Mouse (Mus musculus): ENCODE measurements at regions not wholly inside any gene's neighbourhood (a gene's known extent, or its start where the extent isn't known, plus 50 kb on each side); places are given as distances from the start of the nearest gene placed in this dataset.

- Histone ChIP-seq H3K4me3 (ENCODE audit: low read depth, low read length) (no peak overlapping the region), H3K4me2 (ENCODE audit: low read depth, low read length) (no peak overlapping the region), H3K27ac (replicated peaks; ENCODE audit: low read depth, low read length) (no peak overlapping the region), H3K36me3 (ENCODE audit: control insufficient read depth, insufficient read depth, low read length) (no peaks in the 10 kb centered on the region), H3K4me1 (ENCODE audit: control insufficient read depth, insufficient read depth, low read length) (peaks cover 9% of the 10 kb centered on the region; the same call in 1 of the 2 replicates), H3K27me3 (replicated peaks; ENCODE audit: control insufficient read depth, insufficient read depth, low read length) (no peaks in the 10 kb centered on the region), H3K9ac (ENCODE audit: low read depth, low read length) (no peak overlapping the region), H3K9me3 (ENCODE audit: control insufficient read depth, low read length) (no peaks in the 10 kb centered on the region)
- ATAC-seq (ENCODE audit: low read depth) (0 out of 2 replicates have a peak, but pooled peaks have one; percentile 9), DNase-seq (ENCODE audit: low spot score) (peak; percentile 26)
- 28% methylated on average over 3 of the region's 3 CpGs for WGBS
These were observed 342.5 kb upstream of the Tmc3 start for GRCm38 (mm10) chr7:83242233-83242632.

GRCm38 (mm10) chr7:83245867-83246266 lies 338.9 kb upstream of the Tmc3 start:
- Histone ChIP-seq H3K27ac (replicated peaks; ENCODE audit: low read depth, low read length) (no peak overlapping the region), H3K9me3 (ENCODE audit: control insufficient read depth, low read length) (no peaks in the 10 kb centered on the region), H3K9ac (ENCODE audit: low read depth, low read length) (no peak overlapping the region), H3K36me3 (ENCODE audit: control insufficient read depth, insufficient read depth, low read length) (no peaks in the 10 kb centered on the region), H3K27me3 (replicated peaks; ENCODE audit: control insufficient read depth, insufficient read depth, low read length) (no peaks in the 10 kb centered on the region), H3K4me1 (ENCODE audit: control insufficient read depth, insufficient read depth, low read length) (peaks cover 6% of the 10 kb centered on the region; the same call in 1 of the 2 replicates), H3K4me3 (ENCODE audit: low read depth, low read length) (no peak overlapping the region), H3K4me2 (ENCODE audit: low read depth, low read length) (no peak overlapping the region)
- 83% methylated on average over 2 of the region's 2 CpGs for WGBS
- no peak for ATAC-seq (ENCODE audit: low read depth)
- no peak for DNase-seq (ENCODE audit: low spot score)

- H3K4me3 ChIP-seq (ENCODE audit: low read depth, low read length): no peak overlapping the region
- DNase-seq (ENCODE audit: low spot score) (no peak), ATAC-seq (ENCODE audit: low read depth) (no peak)
- no peaks in the 10 kb centered on the region for H3K36me3 ChIP-seq (ENCODE audit: control insufficient read depth, insufficient read depth, low read length)
- no peak overlapping the region for H3K27ac ChIP-seq (replicated peaks; ENCODE audit: low read depth, low read length)
- H3K27me3 ChIP-seq (replicated peaks; ENCODE audit: control insufficient read depth, insufficient read depth, low read length): no peaks in the 10 kb centered on the region
- no peak overlapping the region for H3K9ac ChIP-seq (ENCODE audit: low read depth, low read length)
- 82% methylated on average over 8 of the region's 8 CpGs for WGBS
- peaks cover 11% of the 10 kb centered on the region for H3K4me1 ChIP-seq (ENCODE audit: control insufficient read depth, insufficient read depth, low read length)
- H3K9me3 ChIP-seq (ENCODE audit: control insufficient read depth, low read length): no peaks in the 10 kb centered on the region
- no peak overlapping the region for H3K4me2 ChIP-seq (ENCODE audit: low read depth, low read length)
These were observed 332.6 kb upstream of the Tmc3 start for GRCm38 (mm10) chr7:83251995-83252563.

DNA sequence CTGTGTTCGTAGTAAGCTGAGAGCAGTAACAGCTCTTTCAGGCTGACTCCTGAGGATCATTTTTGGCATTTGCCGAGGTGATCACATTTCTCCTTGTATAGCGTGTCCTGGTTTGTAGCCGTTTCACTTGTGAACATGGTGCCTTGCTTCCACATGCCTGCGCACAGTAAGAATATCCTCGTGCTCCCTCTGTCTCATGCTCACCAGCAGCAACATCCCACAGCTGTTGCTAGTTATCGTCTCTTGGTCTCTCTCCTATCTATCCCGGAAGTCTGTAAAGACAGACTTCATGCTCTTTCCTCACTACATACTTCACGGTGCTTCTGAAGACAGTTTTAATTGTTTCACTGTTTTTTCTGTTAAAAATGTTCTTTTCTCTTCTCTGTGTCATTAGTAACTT lies 331.7 kb upstream of the Tmc3 start:
- Histone ChIP-seq H3K4me3 (ENCODE audit: low read depth, low read length) (no peak overlapping the region), H3K4me1 (ENCODE audit: control insufficient read depth, insufficient read depth, low read length) (peaks cover 11% of the 10 kb centered on the region), H3K9me3 (ENCODE audit: control insufficient read depth, low read length) (no peaks in the 10 kb centered on the region), H3K9ac (ENCODE audit: low read depth, low read length) (no peak overlapping the region), H3K4me2 (ENCODE audit: low read depth, low read length) (no peak overlapping the region; the same call in 1 of the 2 replicates), H3K27ac (replicated peaks; ENCODE audit: low read depth, low read length) (peak overlapping the region; percentile 24; the same call in 1 of the 2 replicates), H3K36me3 (ENCODE audit: control insufficient read depth, insufficient read depth, low read length) (no peaks in the 10 kb centered on the region), H3K27me3 (replicated peaks; ENCODE audit: control insufficient read depth, insufficient read depth, low read length) (no peaks in the 10 kb centered on the region)
- ATAC-seq (ENCODE audit: low read depth): 0 out of 2 replicates have a peak, but pooled peaks have one; percentile 44
- DNase-seq (ENCODE audit: low spot score): peak; percentile 80
- WGBS: 36% methylated on average over 9 of the region's 9 CpGs

- 75% methylated on average over 3 of the region's 3 CpGs for WGBS
- Histone ChIP-seq H3K36me3 (ENCODE audit: control insufficient read depth, insufficient read depth, low read length) (no peaks in the 10 kb centered on the region), H3K27ac (replicated peaks; ENCODE audit: low read depth, low read length) (0 out of 2 replicates have a peak overlapping the region, but pooled peaks have one; percentile 24), H3K9me3 (ENCODE audit: control insufficient read depth, low read length) (no peaks in the 10 kb centered on the region), H3K4me3 (ENCODE audit: low read depth, low read length) (no peak overlapping the region), H3K4me1 (ENCODE audit: control insufficient read depth, insufficient read depth, low read length) (peaks cover 11% of the 10 kb centered on the region), H3K9ac (ENCODE audit: low read depth, low read length) (no peak overlapping the region), H3K27me3 (replicated peaks; ENCODE audit: control insufficient read depth, insufficient read depth, low read length) (no peaks in the 10 kb centered on the region), H3K4me2 (ENCODE audit: low read depth, low read length) (no peak overlapping the region)
- DNase-seq (ENCODE audit: low spot score) (no peak), ATAC-seq (ENCODE audit: low read depth) (no peak)
These were observed 331.3 kb upstream of the Tmc3 start for GRCm38 (mm10) chr7:83253432-83253831.

DNA sequence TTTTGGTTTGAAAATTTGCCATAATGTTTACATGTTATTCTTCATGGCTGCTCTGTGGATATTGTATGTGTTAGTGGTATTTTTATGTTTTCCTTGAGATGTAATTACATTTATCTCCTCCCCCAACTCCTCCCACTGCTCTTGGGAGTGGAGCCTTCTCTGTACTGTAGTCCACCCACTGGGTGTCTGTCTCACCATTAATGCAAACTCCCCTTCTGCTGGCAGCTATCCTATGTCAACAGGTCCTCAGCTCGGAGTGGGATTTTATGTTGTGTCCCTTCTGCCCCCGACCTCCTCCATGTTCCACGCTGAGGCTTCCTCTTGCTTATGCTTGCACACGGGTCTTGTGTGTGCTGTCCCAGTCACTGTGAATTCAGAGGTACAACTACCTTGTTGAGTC lies 330.3 kb upstream of the Tmc3 start:
- Histone ChIP-seq H3K27me3 (replicated peaks; ENCODE audit: control insufficient read depth, insufficient read depth, low read length) (no peaks in the 10 kb centered on the region), H3K9me3 (ENCODE audit: control insufficient read depth, low read length) (no peaks in the 10 kb centered on the region), H3K4me2 (ENCODE audit: low read depth, low read length) (no peak overlapping the region), H3K27ac (replicated peaks; ENCODE audit: low read depth, low read length) (no peak overlapping the region), H3K4me1 (ENCODE audit: control insufficient read depth, insufficient read depth, low read length) (peaks cover 11% of the 10 kb centered on the region), H3K4me3 (ENCODE audit: low read depth, low read length) (no peak overlapping the region), H3K36me3 (ENCODE audit: control insufficient read depth, insufficient read depth, low read length) (no peaks in the 10 kb centered on the region), H3K9ac (ENCODE audit: low read depth, low read length) (no peak overlapping the region)
- DNase-seq (ENCODE audit: low spot score) (no peak), ATAC-seq (ENCODE audit: low read depth) (no peak)
- 81% methylated on average over 4 of the region's 4 CpGs for WGBS

DNA sequence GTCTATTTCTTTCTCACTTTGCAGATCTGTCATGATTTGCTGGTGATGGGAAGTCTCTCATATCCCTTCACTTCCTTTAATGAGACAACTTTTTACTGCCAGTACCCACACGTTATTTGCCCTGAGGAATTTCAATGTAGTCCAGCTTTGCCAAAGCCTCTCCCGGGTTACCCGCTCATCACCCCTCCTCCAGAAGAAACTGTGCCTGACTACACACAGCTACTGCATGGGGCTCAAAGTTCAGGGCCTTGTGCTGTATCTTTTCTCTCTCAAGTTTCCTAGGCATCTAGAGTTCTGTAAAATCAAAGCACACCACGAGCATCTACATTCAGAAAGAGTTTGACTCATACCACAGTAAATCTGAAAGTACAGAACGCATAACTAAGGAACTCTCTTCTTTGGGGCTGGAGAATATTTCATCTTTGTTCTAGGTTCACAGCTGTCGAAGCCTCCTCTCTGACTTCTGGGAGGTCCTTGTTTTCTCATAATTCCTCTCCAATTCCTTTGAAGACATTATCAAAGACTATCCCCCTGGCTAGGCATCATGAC lies 328.4 kb upstream of the Tmc3 start:
- Histone ChIP-seq H3K27me3 (replicated peaks; ENCODE audit: control insufficient read depth, insufficient read depth, low read length) (no peaks in the 10 kb centered on the region), H3K4me3 (ENCODE audit: low read depth, low read length) (no peak overlapping the region), H3K27ac (replicated peaks; ENCODE audit: low read depth, low read length) (no peak overlapping the region), H3K9ac (ENCODE audit: low read depth, low read length) (no peak overlapping the region), H3K36me3 (ENCODE audit: control insufficient read depth, insufficient read depth, low read length) (no peaks in the 10 kb centered on the region), H3K4me2 (ENCODE audit: low read depth, low read length) (no peak overlapping the region), H3K4me1 (ENCODE audit: control insufficient read depth, insufficient read depth, low read length) (peaks cover 11% of the 10 kb centered on the region), H3K9me3 (ENCODE audit: control insufficient read depth, low read length) (no peaks in the 10 kb centered on the region)
- DNase-seq (ENCODE audit: low spot score) (no peak), ATAC-seq (ENCODE audit: low read depth) (no peak)
- WGBS: 65% methylated on average over 6 of the region's 6 CpGs

DNA sequence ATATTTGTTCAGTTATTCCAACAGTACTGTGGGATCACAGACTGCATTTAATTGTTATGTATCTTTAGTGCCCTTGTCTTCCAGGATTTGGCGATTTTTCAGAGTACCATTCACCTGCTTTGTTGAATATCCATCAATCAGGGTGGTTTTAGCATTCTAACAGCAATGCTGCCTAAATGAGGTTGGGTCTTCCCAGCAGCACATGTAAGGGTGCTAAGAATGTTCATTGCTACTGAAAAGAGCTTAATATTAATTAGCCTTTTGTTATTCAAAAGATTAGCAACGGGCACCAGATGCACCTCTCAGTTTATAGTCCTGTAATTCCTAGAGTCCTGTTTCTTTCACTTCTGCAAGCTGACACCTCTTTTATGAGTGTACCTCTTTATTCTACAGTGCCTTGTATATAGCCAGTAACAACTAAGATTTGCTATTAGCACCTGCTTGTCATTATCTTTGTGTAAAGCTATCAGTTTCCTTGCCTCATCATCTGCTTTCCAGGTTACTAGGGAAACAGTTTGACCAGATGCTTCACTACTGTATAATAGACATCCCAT lies 326.3 kb upstream of the Tmc3 start:
- no peak overlapping the region for H3K27ac ChIP-seq (replicated peaks; ENCODE audit: low read depth, low read length)
- no peak overlapping the region for H3K4me2 ChIP-seq (ENCODE audit: low read depth, low read length)
- no peak overlapping the region for H3K9ac ChIP-seq (ENCODE audit: low read depth, low read length)
- 81% methylated on average over 2 of the region's 2 CpGs for WGBS
- H3K9me3 ChIP-seq (ENCODE audit: control insufficient read depth, low read length): no peaks in the 10 kb centered on the region
- H3K4me1 ChIP-seq (ENCODE audit: control insufficient read depth, insufficient read depth, low read length): peaks cover 4% of the 10 kb centered on the region
- ATAC-seq (ENCODE audit: low read depth): no peak; the same call in 1 of the 2 replicates
- no peaks in the 10 kb centered on the region for H3K36me3 ChIP-seq (ENCODE audit: control insufficient read depth, insufficient read depth, low read length)
- no peak for DNase-seq (ENCODE audit: low spot score)
- no peak overlapping the region for H3K4me3 ChIP-seq (ENCODE audit: low read depth, low read length)
- no peaks in the 10 kb centered on the region for H3K27me3 ChIP-seq (replicated peaks; ENCODE audit: control insufficient read depth, insufficient read depth, low read length)

DNA sequence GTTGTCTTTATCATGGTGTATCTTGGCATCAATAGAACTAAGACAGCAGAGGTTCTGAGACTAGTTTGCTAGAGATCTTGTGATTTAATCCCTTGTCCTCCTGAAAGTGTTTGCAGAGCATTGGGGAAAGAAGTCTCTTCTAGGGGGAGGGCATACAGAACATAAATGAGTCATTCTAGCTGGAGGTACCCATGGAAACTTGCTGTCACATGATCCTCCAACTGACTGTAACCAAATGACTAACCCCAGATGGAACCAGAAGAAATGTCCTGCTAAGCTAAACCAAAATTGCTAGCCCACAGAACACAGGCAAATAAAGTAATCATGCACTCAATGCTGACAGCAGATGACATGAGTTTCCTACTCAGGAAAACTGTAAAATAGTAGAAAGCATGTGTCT lies 323.2 kb upstream of the Tmc3 start:
- no peak overlapping the region for H3K4me3 ChIP-seq (ENCODE audit: low read depth, low read length)
- no peak overlapping the region for H3K9ac ChIP-seq (ENCODE audit: low read depth, low read length)
- H3K9me3 ChIP-seq (ENCODE audit: control insufficient read depth, low read length): no peaks in the 10 kb centered on the region
- H3K36me3 ChIP-seq (ENCODE audit: control insufficient read depth, insufficient read depth, low read length): no peaks in the 10 kb centered on the region
- H3K4me2 ChIP-seq (ENCODE audit: low read depth, low read length): no peak overlapping the region
- no peaks in the 10 kb centered on the region for H3K4me1 ChIP-seq (ENCODE audit: control insufficient read depth, insufficient read depth, low read length)
- H3K27ac ChIP-seq (replicated peaks; ENCODE audit: low read depth, low read length): no peak overlapping the region
- DNase-seq (ENCODE audit: low spot score) (no peak), ATAC-seq (ENCODE audit: low read depth) (no peak)
- no peaks in the 10 kb centered on the region for H3K27me3 ChIP-seq (replicated peaks; ENCODE audit: control insufficient read depth, insufficient read depth, low read length)
